Mouse (Mus musculus) layer of hippocampus, adult 9-11 months (tissue): Measurements from ENCODE around the gene Gcc1.

ENCODE experiments used
- DNase-seq: peaks from one replicate; pipeline ENCODE4 v3.0.0; 2022

Gcc1 gene

DNA sequence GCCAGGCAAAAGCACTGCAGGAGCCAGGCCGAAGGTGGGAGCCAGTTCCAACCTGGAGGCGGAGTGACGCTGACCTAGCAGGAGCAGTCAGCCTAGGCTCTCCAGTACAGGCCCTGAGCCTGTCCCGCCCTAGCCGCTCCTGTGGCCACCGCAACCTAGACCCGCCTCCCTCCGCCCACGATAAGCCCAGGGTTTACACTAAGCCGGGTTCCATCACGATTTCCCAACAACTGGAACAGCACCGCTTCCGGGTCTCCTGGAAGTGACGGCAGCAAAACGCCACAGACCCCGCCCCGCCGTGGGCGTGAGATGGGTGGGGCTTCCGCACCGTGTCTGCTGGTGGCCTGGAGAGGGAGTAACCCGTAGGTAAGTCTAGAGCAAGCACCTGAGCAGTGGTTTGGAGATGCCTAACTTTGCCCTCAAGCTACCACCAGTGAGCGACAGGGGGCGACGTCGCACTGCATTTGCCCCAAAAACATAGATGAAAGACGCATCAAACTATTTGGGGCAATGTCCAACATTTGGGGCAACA lies 6.7 kb downstream of the Gcc1 start:
- DNase-seq: peak; percentile 95

DNA sequence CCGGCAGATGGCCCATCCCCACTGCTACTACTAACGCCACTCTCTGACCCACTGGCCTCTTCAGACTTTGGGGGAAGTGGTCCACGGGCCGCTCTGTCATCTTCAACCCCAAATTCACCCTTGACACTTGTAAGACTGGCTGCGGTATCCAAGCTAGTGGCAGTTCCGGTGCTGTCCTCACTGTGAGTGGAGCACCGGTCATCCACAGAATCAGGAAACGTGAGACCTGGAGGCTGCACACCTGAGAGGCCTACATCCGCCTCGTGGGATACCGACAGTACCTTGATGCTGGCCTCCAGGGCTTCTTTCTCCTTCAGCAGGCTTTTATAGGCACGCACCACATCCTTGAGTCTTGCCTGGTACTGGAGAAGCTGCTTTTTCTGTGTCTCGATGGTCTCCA lies 7.3 kb downstream of the Gcc1 start:
- DNase-seq: no peak

DNA sequence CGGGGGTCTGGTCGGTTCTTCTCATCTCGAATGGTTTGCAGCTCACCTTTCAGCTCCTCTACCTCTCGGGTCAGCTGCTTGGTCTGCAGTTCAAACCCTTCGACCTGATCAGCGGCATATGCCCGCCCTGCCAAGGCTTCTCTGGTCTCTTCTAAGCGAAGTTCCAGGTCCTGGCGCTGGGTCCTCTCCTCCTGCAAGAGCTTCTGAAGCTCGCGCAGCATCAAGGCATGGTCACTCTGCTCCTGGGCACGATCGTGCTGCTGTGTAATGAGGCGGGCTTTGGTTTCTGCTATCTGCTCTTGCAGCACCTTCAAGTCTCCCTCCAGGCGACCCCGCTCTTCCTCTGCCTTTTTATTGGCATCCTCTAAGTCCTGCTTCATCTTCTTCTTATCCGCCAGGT lies 7.8 kb downstream of the Gcc1 start:
- DNase-seq: no peak

DNA sequence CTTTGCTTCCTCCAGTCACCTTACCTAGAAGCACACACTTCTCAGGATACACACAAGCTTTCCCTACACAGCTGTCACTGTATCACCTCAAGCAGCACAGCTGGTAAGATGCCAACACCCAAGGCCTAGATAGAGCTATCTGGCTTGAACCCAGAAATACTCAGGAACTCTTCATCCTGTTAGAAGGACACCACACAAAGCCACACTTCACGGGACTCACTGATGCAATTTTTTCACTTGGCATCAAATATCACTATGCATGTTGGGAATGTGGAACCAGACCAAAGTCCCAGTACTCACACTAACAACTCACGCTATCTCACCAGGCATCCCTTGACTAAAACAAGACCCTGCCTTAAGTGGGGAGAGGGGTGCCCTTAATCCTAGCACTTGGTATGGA lies 8.5 kb downstream of the Gcc1 start:
- DNase-seq: no peak

DNA sequence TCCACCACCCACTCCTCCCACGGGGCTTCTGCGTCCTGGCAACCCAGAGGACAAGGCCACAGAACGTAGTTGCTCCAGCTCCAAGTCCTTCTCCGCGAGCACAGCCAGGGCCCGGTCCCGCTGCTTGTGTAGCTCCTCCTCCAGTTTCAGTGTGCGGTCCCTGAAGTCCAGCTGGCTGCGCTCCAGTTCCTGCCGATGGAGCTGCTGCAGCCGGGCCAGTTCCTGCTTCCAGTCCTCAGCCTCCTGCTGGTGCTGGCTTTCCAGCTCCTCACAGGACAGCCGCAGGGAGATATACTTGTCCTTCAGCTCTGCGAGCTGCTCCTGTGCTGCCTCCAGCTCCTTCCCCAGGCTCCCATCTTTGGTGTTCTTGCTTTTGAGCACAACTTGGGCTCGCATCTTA lies 9.7 kb downstream of the Gcc1 start:
- peak; percentile 59 for DNase-seq

DNA sequence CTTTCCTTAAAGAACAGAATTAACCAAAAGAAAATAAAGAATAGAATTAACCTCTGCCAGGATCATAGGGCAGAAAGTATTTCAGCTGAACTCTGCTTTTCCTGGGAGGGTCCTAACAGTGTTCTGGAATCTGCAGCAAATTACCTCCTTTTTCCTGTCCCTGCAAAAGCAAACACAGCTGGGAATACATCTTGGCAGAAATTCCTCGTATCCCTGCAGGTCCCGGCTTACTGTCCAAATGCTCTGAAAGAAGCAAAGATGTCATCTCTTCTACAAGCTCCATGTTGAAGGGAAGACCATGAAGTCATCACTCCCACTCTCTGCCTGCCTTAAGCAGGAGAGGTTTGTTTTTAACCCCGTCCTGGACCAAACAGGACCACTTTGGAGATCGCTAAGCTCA lies 11.2 kb downstream of the Gcc1 start:
- DNase-seq: no peak

DNA sequence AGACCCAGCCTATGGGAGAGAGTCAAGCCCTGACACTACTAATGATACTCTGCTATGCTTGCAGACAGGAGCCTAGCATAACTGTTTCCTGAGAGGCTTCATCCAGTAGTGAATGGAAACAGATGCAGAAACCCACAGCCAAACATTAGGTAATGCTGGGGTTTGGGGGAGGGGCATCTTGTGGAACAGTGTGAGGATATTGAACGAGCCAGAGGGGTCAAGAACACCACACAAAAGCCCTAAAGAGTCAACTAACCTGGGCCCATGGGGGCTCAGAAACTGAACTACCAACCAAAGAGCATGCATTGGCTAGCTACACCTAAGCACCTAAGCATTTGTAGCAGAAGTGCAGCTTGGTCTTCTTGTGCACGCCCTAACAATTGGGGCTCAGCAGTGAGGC lies 17.0 kb downstream of the Gcc1 start:
- DNase-seq: no peak

DNA sequence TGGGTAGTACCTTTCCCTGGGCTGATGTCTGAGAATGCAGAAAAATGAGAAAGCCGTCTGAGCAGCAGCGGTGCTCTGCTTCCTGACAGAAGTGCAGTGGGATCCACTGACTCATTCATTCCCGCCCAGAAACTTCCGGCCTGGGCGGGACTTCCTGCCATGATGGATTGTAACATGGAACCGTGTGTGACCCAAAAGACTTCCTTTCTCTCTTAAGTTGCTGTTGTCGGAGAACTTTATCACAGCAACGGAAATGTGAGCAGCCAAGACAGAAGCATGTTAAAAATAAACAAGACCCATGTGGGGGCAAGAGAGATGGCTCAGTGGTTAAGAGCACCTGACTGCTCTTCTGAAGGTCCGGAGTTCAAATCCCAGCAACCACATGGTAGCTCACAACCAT lies 18.1 kb downstream of the Gcc1 start:
- no peak for DNase-seq

DNA sequence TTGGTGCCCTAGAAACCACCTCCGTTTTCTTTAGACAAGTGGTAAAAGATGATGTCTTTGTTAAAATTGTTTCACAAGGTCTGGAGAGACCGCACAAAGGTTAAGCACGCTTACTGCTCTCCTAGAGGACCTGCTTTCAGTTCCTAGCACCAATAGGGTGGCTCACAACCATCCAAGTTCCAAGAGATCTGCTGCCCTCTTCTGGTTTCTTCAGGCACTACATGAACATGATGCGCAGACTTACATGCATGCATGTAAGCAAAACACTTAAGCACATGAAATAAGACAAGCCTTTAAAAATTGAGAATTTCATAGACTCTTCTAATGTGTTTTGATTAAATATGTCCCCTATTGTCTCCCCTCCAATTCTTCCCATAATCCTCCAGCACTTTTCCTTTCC lies 28.4 kb downstream of the Gcc1 start:
- DNase-seq: no peak

DNA sequence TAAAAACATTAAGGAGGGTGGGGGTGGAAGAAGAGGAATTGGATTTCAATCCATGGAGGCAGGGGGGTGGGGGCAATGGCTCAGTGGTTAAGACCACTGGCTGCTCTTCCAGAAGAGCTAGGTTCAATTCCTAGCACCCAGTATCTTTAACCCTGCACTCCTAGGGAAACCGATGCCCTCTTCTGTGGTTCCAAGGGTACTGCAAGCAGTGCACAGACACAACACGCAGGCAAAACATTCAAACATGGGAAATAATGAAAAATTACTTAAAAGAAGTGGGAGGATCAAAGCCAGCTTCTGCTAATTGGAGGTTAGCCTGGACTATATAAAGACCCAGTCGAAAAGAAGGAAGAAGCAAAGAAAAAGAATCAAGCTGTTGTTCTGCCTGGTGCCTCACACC lies 29.5 kb downstream of the Gcc1 start:
- no peak for DNase-seq

DNA sequence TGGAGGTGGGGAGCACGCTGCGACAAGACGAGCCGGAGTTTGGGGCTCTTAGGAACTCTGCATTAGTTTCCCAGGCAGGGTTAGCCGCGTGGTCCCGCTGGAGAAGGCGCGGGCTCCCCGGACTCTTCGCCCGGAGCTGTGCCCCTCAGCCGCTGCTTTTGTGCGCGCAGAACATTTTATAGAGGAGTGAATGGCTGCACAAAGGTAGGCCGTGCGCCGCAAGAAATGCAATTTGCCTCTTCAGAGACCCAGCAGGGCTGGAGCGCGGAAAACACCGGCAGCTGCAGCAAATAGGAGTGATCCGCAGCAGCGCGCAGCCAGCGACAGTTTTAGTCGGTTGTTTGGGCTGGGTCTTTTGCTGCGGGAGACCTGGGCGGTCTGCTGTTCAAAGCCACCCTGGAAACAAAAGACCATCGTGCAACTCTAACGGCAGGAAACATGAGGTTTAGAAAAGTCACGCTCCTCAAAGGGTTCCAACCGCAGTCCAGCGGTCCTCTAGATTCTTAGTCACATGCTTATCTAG lies 30.4 kb downstream of the Gcc1 start, which contains the start of gene Zfp800:
Gene Zfp800 (minus strand): TSS at position 325 of the 523 bp plus-strand sequence.
- DNase-seq: no peak

DNA sequence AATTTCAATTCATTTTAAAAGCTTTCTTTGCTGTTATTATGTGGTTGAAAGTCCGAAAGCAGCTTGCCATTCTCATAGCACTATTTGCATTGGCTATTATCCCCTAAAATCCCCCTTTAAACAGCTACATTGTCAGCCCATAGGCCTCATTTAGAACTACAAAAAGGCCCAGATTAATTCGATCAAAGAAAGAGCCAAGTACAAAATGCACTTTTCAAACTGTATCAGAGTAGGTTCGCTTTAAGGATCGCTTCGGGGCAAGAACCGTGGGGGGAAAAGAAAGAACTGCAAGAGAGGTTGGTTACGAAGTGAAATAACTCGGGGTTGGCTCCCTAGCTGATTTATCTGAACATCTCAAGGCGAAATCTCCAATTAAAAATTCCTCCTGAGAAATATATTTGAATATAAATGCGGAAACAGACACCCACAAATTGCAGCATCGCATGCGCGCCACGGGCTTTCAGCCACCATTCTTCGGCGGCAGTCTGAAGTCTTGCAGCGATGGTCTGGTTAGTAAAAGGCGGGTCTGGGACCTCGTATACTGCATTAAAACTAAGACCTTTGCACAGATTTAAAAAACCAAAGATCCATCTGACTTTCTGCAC lies 31.2 kb downstream of the Gcc1 start:
- DNase-seq: no peak

DNA sequence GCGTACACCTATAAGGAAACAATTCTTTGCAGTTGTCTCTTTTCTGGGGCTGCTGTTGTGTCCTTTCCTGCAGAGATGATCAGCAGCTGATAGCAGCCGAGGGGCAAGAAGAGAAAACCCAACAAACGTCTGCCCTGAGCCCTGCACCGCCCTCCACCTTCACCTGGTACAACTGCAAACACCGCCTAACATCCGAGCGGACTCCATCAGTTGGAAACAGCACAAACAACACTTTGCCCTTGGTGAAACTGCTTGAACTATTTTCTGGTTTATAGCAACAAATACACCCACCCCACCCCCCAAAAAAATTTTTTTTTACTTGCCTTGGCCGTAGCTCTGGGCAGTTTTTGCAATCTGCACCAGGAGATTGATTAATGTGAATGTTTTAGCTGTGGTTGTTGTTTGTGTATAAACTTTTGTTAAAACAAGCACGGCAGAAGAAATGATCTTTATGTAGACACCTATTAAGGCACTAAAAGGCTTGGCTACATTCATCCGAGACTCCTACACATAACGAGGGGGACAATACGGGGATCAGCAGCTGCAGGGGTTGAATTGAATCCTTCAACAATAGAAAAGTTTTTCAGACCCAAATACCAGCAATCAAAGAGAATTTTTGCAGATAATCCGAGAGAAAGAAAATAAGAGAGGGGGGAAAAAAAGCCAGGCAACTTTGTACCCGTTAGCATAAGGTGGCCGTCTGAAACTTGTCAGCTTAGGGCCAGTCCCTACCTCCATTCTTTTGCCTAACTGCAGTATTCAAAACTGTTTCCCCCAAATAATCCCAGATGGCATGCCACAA lies 31.9 kb downstream of the Gcc1 start:
- no peak for DNase-seq

DNA sequence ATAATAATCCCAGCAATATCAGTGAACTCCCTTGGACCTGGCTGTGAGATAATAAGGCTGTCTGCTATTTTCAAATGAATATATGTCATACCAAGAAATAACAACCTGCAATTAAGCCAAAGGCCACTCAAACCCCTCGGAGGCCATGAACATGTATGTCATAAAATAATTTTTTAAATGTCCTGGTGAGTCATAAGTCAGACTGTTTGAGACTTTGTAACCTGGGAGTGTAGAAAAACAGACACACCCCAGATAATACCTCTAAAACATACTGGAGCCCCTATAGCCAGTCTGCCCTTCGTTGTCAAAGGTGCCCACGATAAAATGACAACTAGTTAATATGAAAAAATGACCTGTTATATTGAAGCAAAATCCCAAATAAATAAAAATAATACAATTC lies 39.2 kb downstream of the Gcc1 start:
- no peak for DNase-seq

DNA sequence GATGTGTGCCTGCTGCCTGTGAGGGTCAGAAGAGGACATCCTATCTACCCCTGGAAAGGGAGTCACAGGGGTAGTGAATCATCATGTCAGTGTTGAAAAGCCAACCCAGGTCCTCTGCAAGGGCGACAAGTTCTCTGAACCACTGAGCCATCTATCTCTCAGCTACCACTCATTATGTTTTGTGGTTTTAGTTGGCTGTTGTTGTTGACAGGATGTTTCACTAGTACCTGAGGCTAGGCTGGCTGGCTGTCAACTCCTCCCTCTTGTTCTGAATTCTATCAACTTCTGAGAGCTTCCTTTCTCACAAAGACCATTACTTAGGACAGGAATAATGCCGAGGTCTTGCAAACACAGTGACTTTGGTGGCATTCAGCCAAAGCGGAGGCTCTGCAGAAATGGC lies 43.0 kb downstream of the Gcc1 start:
- no peak for DNase-seq

DNA sequence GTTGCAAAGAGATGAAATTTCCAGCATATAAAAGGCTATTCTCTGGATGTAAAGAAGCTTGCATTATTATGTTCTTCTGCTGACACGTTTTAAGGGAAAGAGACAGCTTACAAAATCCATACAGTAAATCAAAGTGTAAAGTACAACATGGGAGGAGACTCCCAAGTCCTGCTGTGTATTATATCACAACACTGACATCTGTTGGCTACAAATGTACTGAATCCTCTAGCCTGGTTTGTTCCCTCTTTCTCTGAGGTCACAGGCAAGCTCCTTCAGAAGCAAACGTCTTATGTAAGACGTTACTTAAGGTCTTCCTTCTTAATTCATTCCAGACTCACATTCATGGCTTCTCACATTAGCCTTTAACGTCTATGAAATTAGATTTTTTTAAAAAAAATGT lies 46.2 kb downstream of the Gcc1 start:
- no peak for DNase-seq

DNA sequence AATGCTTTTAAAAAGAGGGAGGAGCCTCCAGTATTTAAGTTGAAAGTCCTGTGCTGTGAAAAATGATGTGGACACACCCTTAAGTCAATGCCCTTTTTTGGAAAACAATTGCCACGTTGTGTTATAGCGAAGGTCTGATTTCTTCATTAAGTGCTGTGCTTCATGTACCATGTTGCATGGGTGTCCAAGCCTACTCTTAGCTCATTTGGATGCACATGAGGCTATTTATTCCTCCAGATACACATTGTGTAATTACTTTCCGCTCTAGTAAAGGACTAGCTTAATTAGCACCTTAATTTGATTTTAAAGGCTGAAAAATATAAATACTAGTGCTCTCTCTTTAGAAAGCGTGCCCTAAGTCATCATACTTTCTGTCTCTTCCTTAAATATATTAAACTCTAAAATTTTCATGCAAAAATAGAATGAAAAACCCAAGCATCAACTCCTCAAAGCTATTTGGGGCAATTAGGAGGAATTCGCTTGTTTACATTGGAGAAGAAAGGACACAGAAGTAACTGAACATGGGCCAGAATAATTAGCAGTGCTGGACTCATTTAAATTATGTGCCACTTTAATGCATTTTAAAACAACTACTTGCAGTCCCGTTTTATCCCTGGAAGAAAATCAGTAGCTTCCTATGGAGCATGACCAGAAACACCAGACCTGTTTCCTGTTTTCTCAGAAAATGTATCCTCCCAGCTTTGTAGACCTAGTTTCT lies 58.1 kb downstream of the Gcc1 start:
- no peak for DNase-seq

DNA sequence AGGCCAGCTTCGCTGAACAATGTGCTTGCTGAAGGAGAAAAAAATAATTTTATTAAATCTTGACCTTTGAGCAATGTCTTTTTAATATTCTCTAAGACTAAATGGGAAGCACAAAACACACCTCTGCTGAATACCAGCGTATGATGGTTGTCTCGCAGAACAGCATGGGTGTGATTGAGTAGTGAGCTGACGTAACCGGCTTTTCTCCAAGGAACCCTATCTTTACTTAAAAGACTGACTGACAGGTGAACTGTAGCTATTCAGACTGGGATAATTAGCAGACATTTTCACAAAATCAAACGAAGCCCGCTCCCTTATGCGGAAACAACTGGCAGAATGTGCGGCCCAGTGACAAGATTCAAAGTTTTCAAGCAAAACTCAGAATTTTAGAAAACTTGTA lies 60.6 kb downstream of the Gcc1 start:
- DNase-seq: no peak
